Mouse (Mus musculus) right cerebral cortex, postnatal 25 days (tissue): ENCODE results near the gene Gm28035.

Source experiments
- DNase-seq: peaks from one replicate; pipeline ENCODE4 v3.0.0; 2022

Gene Gm28035

DNA sequence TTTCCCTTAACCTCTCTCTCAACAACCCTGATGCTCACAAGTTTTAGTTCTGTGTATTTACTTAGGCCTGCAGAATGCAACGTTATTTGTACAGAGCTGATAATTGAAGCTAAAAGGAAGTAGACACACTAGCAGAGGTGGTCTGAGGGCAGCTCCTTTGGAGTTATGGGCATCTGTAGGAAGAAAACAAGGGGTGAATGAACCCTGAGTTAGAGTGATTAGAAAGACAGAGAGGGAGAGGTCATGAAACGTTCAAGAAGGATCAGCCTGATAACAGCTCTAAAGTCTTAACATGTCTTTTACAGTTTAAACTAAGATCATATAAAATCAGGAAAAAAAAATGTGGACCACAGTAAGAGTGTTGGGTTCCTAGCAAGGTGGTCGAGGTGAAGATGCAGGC lies 69.0 kb downstream of the Gm28035 start:
- DNase-seq: no peak

DNA sequence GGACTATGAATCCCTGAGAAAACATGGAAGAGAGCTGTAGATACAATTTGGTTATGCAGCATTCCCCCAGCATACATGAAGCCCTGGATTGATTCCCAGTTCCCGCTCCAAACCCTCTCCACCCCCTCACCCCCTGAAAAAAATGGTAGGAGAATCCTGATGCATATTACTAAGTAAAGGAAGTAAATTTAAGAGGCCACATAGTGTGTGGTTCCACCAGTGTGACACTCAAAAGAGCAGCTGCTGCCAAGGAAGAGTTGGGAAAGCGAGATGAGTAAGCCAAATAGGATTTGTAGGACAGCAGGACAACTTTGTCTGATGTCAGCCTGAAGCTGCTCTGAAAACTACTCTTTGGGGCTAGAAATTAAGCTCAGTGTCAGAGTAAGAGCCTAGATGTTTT lies 71.1 kb downstream of the Gm28035 start:
- no peak for DNase-seq

GRCm38 (mm10) chr2:30316136-30316535 lies 75.8 kb downstream of the Gm28035 start:
- no peak for DNase-seq

DNA sequence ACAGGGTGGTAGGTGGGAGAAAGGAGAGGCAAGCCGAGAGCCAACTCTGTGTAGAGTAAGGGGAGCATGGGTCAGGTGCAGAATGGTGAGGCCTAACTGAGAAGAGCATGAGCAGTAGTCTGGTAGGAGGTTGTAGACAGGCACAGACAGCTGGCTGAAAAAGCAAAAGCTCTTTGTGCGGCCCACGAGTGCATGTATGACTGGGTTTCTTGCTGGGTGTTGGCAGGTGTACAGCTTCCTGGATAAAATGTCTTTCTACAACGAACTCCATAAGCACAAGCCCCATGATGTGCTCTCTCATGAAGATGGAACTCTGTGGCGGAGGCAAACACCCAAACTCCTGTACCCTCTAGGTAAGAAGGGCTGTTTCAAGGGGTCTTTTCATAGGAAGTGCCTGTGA lies 76.6 kb downstream of the Gm28035 start:
- no peak for DNase-seq

DNA sequence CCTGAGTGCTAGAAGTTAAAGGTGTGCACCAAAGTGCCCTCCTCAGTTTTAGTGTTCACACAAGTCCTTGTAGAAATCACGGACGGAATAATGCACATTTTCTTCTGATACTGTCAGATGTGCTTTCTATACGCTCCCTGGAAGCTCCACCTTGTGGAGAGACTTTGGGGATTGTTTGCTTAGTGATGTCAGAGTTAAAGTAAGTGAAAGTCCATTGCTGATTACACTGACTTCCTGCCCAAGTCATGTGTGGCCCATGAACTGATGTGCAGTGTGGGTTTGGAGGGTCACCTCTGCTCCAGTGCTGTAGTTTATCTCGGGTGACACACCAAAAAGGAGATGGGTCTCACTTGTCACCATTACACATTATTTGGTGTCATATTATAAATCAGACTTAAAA lies 78.9 kb downstream of the Gm28035 start:
- no peak for DNase-seq

- DNase-seq: no peak
Observed at GRCm38 (mm10) chr2:30323111-30323510, 82.7 kb downstream of the Gm28035 start.

DNA sequence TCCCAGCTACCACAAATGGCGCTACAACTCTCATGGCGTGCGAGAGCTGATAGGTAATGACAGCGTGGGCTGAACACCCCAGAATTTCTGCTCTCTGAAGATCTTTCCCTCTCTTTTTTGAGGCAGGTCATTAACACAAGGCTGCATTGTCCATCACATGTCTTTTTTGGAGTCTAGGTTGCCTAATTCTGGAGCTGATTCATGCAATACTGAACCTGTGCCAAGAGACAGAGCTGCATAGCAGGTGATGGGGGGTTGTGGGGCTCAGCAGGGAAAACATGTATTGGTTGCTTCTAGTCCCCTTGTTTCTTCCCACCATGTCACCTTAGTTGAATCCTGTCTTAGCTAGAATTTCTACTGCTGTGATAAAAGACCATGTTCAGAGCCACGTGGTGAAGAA lies 84.9 kb downstream of the Gm28035 start:
- DNase-seq: no peak

- DNase-seq: no peak
Observed at GRCm38 (mm10) chr2:30327276-30327675, 86.9 kb downstream of the Gm28035 start.

- DNase-seq: no peak
Observed at GRCm38 (mm10) chr2:30328791-30329190, 88.4 kb downstream of the Gm28035 start.
